Mouse (Mus musculus) myocyte (in vitro differentiated cells): Measurements from ENCODE around the gene Cdk17. TPM values are rescaled to one million over a fixed set of nuclear protein-coding genes. Genes with fewer than 3 reads are reported as not detected.

Experiments used
- H3K27me3 ChIP-seq: one replicate; pipeline ENCODE4 v1.6.1; 2011; ENCODE audit not compliant: control insufficient read depth, insufficient read depth, insufficient read length
- H3K36me3 ChIP-seq: one replicate; pipeline ENCODE4 v1.6.1; 2011; ENCODE audit not compliant: control insufficient read depth, insufficient read depth
- H3K4me2 ChIP-seq: one replicate; pipeline ENCODE4 v1.6.1; 2011; ENCODE audit warnings: low read depth, control low read depth
- H3K4me3 ChIP-seq: one replicate; pipeline ENCODE4 v1.5.1; 2011; ENCODE audit warnings: mild to moderate bottlenecking, control low read depth, moderate library complexity
- H3K79me2 ChIP-seq: one replicate; pipeline ENCODE4 v1.6.1; 2011; ENCODE audit not compliant: control insufficient read depth, insufficient read depth
- H3ac ChIP-seq: one replicate; pipeline ENCODE4 v1.6.1; 2011; ENCODE audit not compliant: control insufficient read depth, insufficient read length
- CEBPB ChIP-seq: IDR thresholded peaks from 2 replicates; pipeline ENCODE4 v1.6.1; 2011; ENCODE audit warnings: mild to moderate bottlenecking, moderate library complexity; ENCODE audit not compliant: poor library complexity, insufficient read depth, severe bottlenecking
- E2F4 ChIP-seq: IDR thresholded peaks from one replicate; pipeline ENCODE4 v1.6.1; 2011; ENCODE audit warnings: mild to moderate bottlenecking, control low read depth, moderate library complexity; ENCODE audit not compliant: insufficient read depth
- MAX ChIP-seq: IDR thresholded peaks from one replicate; pipeline ENCODE4 v1.6.1; 2011; ENCODE audit warnings: low read depth, mild to moderate bottlenecking, control low read depth
- MYOD1 ChIP-seq, 3 experiments: IDR thresholded peaks; one replicate each; pipeline ENCODE4 v1.6.1; 2011; ENCODE audit warnings: control low read depth in 2 of 3, low read depth in 2 of 3, mild to moderate bottlenecking in 2 of 3, moderate library complexity in 1 of 3; ENCODE audit not compliant: insufficient read length in 2 of 3, control insufficient read depth in 1 of 3
- MYOG ChIP-seq, 3 experiments: IDR thresholded peaks; one replicate each; pipeline ENCODE4 v1.6.1; 2011; ENCODE audit warnings: control low read depth in 2 of 3, low read depth in 2 of 3, mild to moderate bottlenecking in 2 of 3; ENCODE audit not compliant: insufficient read length in 2 of 3, control insufficient read depth in 1 of 3, insufficient read depth in 1 of 3
- POLR2A ChIP-seq: IDR thresholded peaks from one replicate; pipeline ENCODE4 v1.6.1; 2011; ENCODE audit warnings: low read depth, mild to moderate bottlenecking, control low read depth, moderate library complexity; ENCODE audit not compliant: insufficient read length
- POLR2AphosphoS2 ChIP-seq: IDR thresholded peaks from one replicate; pipeline ENCODE4 v1.6.1; 2011; ENCODE audit warnings: low read depth, control low read depth; ENCODE audit not compliant: insufficient read length
- REST ChIP-seq: IDR thresholded peaks from one replicate; pipeline ENCODE4 v1.6.1; 2011; ENCODE audit warnings: mild to moderate bottlenecking, control low read depth, moderate library complexity; ENCODE audit not compliant: insufficient read depth, insufficient read length
- SRF ChIP-seq: IDR thresholded peaks from one replicate; pipeline ENCODE4 v1.6.1; 2011; ENCODE audit warnings: low read depth; ENCODE audit not compliant: control insufficient read depth, insufficient read length
- TCF12 ChIP-seq: IDR thresholded peaks from one replicate; pipeline ENCODE4 v1.6.1; 2011; ENCODE audit warnings: mild to moderate bottlenecking, control low read depth; ENCODE audit not compliant: poor library complexity, insufficient read depth, severe bottlenecking
- TCF3 ChIP-seq: IDR thresholded peaks from one replicate; pipeline ENCODE4 v1.6.1; 2011; ENCODE audit warnings: low read depth, control low read depth; ENCODE audit not compliant: insufficient read length
- USF1 ChIP-seq: IDR thresholded peaks from one replicate; pipeline ENCODE4 v1.6.1; 2011; ENCODE audit warnings: low read depth, mild to moderate bottlenecking, control low read depth, moderate library complexity
- polyA plus RNA-seq: library from polyadenylated mRNA; unstranded; fragments of >200 nt; fragmentation: generic; extraction: Trizol; gene quantifications from one replicate; pipeline ENCODE4 v1.2.1, GENCODE M21; 2012; ENCODE audit warnings: missing spikeins

Cdk17 gene
- polyA plus RNA-seq, 1 experiment, result 11.8 TPM

GRCm38 (mm10) chr10:93285489-93285888 is 124.8 kb downstream of the Cdk17 start:
- TF ChIP-seq USF1 (no peak), TCF12 (no peak), E2F4 (no peak), SRF (no peak), REST (no peak), MYOG (IDR thresholded peaks at IDR 0.05; ENCODE audit: control insufficient read depth in 1 of 3, insufficient read depth in 1 of 3, insufficient read length in 2 of 3, low read depth in 2 of 3) (no peak), MAX (no peak), POLR2A (no peak), POLR2AphosphoS2 (no peak), CEBPB (no peak), TCF3 (no peak), MYOD1 (IDR thresholded peaks at IDR 0.05; ENCODE audit: control insufficient read depth in 1 of 3, insufficient read length in 2 of 3, low read depth in 2 of 3) (no peak)

GRCm38 (mm10) chr10:93287551-93288145 is 127.0 kb downstream of the Cdk17 start:
- no peak overlapping the region for H3K4me3 ChIP-seq
- peaks cover 43% of the 10 kb centered on the region for H3K79me2 ChIP-seq
- H3ac ChIP-seq, result no peak overlapping the region
- peak overlapping the region; percentile 74 for H3K4me2 ChIP-seq
- H3K36me3 ChIP-seq, result no peaks in the 10 kb centered on the region
- no peak for TF ChIP-seq SRF
- peak in 1 of 3 experiments; percentile 25 for TF ChIP-seq MYOD1 (IDR thresholded peaks at IDR 0.05; ENCODE audit: control insufficient read depth in 1 of 3, insufficient read length in 2 of 3, low read depth in 2 of 3)
- TF ChIP-seq POLR2A, result no peak
- TF ChIP-seq TCF12, result peak; percentile 29
- TF ChIP-seq CEBPB, result 0 out of 2 replicates have a peak, but pooled peaks have one; percentile 39
- TF ChIP-seq E2F4, result no peak
- TF ChIP-seq MAX, result no peak
- no peak for TF ChIP-seq TCF3
- TF ChIP-seq REST, result no peak
- TF ChIP-seq POLR2AphosphoS2, result no peak
- TF ChIP-seq USF1, result no peak
- peak in 1 of 3 experiments; percentile 69 for TF ChIP-seq MYOG (IDR thresholded peaks at IDR 0.05; ENCODE audit: control insufficient read depth in 1 of 3, insufficient read depth in 1 of 3, insufficient read length in 2 of 3, low read depth in 2 of 3)
- H3K27me3 ChIP-seq, result no peaks in the 10 kb centered on the region

More at GRCm38 (mm10) chr10:93285489-93285888, 124.8 kb downstream of the Cdk17 start:
- H3K79me2 ChIP-seq, result peaks cover 34% of the 10 kb centered on the region
- H3K27me3 ChIP-seq, result no peaks in the 10 kb centered on the region
- H3ac ChIP-seq, result no peak overlapping the region
- H3K36me3 ChIP-seq, result peaks cover 9% of the 10 kb centered on the region
- no peak overlapping the region for H3K4me2 ChIP-seq
- no peak overlapping the region for H3K4me3 ChIP-seq

GRCm38 (mm10) chr10:93288336-93288735 is 127.7 kb downstream of the Cdk17 start:
- Histone ChIP-seq H3ac (no peak overlapping the region), H3K4me2 (peak overlapping the region; percentile 74), H3K79me2 (peaks cover 48% of the 10 kb centered on the region), H3K36me3 (no peaks in the 10 kb centered on the region), H3K4me3 (no peak overlapping the region), H3K27me3 (no peaks in the 10 kb centered on the region)
- TF ChIP-seq MYOD1 (IDR thresholded peaks at IDR 0.05; ENCODE audit: control insufficient read depth in 1 of 3, insufficient read length in 2 of 3, low read depth in 2 of 3) (no peak), SRF (no peak), USF1 (peak; percentile 55)

GRCm38 (mm10) chr10:93289404-93289803 is 128.7 kb downstream of the Cdk17 start:
- Histone ChIP-seq H3ac (no peak overlapping the region), H3K36me3 (no peaks in the 10 kb centered on the region), H3K4me3 (no peak overlapping the region)

GRCm38 (mm10) chr10:93291352-93291751 is 130.7 kb downstream of the Cdk17 start:
- TF ChIP-seq E2F4, result no peak
- no peak for TF ChIP-seq TCF12
- TF ChIP-seq USF1, result no peak
- TF ChIP-seq POLR2AphosphoS2, result peak; percentile 35
- TF ChIP-seq MYOG (IDR thresholded peaks at IDR 0.05; ENCODE audit: control insufficient read depth in 1 of 3, insufficient read depth in 1 of 3, insufficient read length in 2 of 3, low read depth in 2 of 3), result no peak
- TF ChIP-seq MAX, result no peak
- TF ChIP-seq SRF, result peak; percentile 13
- Histone ChIP-seq H3K4me3 (no peak overlapping the region), H3K79me2 (peaks cover 52% of the 10 kb centered on the region), H3K36me3 (no peaks in the 10 kb centered on the region), H3ac (no peak overlapping the region), H3K27me3 (no peaks in the 10 kb centered on the region), H3K4me2 (peak overlapping the region; percentile 54)

More at GRCm38 (mm10) chr10:93289404-93289803, 128.7 kb downstream of the Cdk17 start:
- no peak for TF ChIP-seq POLR2AphosphoS2
- no peak for TF ChIP-seq REST
- no peak for TF ChIP-seq USF1
- TF ChIP-seq TCF3, result no peak
- no peak for TF ChIP-seq MYOG (IDR thresholded peaks at IDR 0.05; ENCODE audit: control insufficient read depth in 1 of 3, insufficient read depth in 1 of 3, insufficient read length in 2 of 3, low read depth in 2 of 3)
- TF ChIP-seq MAX, result no peak
- no peak for TF ChIP-seq POLR2A
- no peak for TF ChIP-seq E2F4
- no peak for TF ChIP-seq MYOD1 (IDR thresholded peaks at IDR 0.05; ENCODE audit: control insufficient read depth in 1 of 3, insufficient read length in 2 of 3, low read depth in 2 of 3)
- TF ChIP-seq TCF12, result no peak
- no peak for TF ChIP-seq CEBPB
- TF ChIP-seq SRF, result no peak
- H3K79me2 ChIP-seq, result peaks cover 48% of the 10 kb centered on the region
- H3K4me2 ChIP-seq, result no peak overlapping the region
- H3K27me3 ChIP-seq, result no peaks in the 10 kb centered on the region
